Mouse (Mus musculus): ENCODE results near the gene Cul1. TPM values are rescaled to one million over a fixed set of nuclear protein-coding genes. Genes with fewer than 3 reads are reported as not detected.

Cul1 gene
- total and polyA plus RNA-seq, 2 experiments from 2014 or later = 110 to 121 TPM

- no peak for DNase-seq (ENCODE audit: low spot score)
- WGBS = 89% methylated on average over 1 of the region's 1 CpGs
- no peak overlapping the region for H3K4me2 ChIP-seq (ENCODE audit: low read depth, low read length, poor library complexity, severe bottlenecking)
- peaks cover 57% of the 10 kb centered on the region for H3K36me3 ChIP-seq (ENCODE audit: insufficient read depth, low read length)
- TF ChIP-seq CTCF (IDR thresholded peaks at IDR 0.05) = no peak
- no peak for ATAC-seq (ENCODE audit: low FRiP score)
- no peaks in the 10 kb centered on the region for H3K27me3 ChIP-seq (ENCODE audit: insufficient read depth, low read length)
- H3K4me3 ChIP-seq (ENCODE audit: low read depth, low read length) = no peak overlapping the region
- H3K4me1 ChIP-seq (ENCODE audit: insufficient read depth, low read length) = no peaks in the 10 kb centered on the region
- no peak overlapping the region for H3K27ac ChIP-seq (ENCODE audit: low read depth, low read length)
- no peaks in the 10 kb centered on the region for H3K9me3 ChIP-seq (ENCODE audit: low read length)
- H3K9ac ChIP-seq (replicated peaks; ENCODE audit: low read length, poor library complexity, severe bottlenecking) = no peak overlapping the region
Measured at GRCm38 (mm10) chr6:47527655-47528054, 74.5 kb downstream of the Cul1 start.

GRCm38 (mm10) chr6:47532547-47532946, 79.3 kb downstream of the Cul1 start:
- 81% methylated on average over 1 of the region's 1 CpGs for WGBS
- Histone ChIP-seq H3K27me3 (ENCODE audit: insufficient read depth, low read length) (no peaks in the 10 kb centered on the region), H3K9me3 (ENCODE audit: low read length) (no peaks in the 10 kb centered on the region), H3K9ac (replicated peaks; ENCODE audit: low read length, poor library complexity, severe bottlenecking) (no peak overlapping the region), H3K4me1 (ENCODE audit: insufficient read depth, low read length) (no peaks in the 10 kb centered on the region), H3K4me2 (ENCODE audit: low read depth, low read length, poor library complexity, severe bottlenecking) (no peak overlapping the region), H3K36me3 (ENCODE audit: insufficient read depth, low read length) (peaks cover 26% of the 10 kb centered on the region), H3K4me3 (ENCODE audit: low read depth, low read length) (no peak overlapping the region), H3K27ac (ENCODE audit: low read depth, low read length) (no peak overlapping the region)
- no peak for TF ChIP-seq CTCF (IDR thresholded peaks at IDR 0.05)
- DNase-seq (ENCODE audit: low spot score) (no peak), ATAC-seq (ENCODE audit: low FRiP score) (no peak)

- ATAC-seq (ENCODE audit: low FRiP score) (no peak), DNase-seq (ENCODE audit: low spot score) (no peak)
- no peak overlapping the region for H3K4me3 ChIP-seq (ENCODE audit: low read depth, low read length)
- no peak overlapping the region for H3K27ac ChIP-seq (ENCODE audit: low read depth, low read length)
- H3K36me3 ChIP-seq (ENCODE audit: insufficient read depth, low read length) = peaks cover 22% of the 10 kb centered on the region
- TF ChIP-seq CTCF (IDR thresholded peaks at IDR 0.05) = no peak
- H3K4me2 ChIP-seq (ENCODE audit: low read depth, low read length, poor library complexity, severe bottlenecking) = no peak overlapping the region
- H3K9ac ChIP-seq (replicated peaks; ENCODE audit: low read length, poor library complexity, severe bottlenecking) = no peak overlapping the region
- 93% methylated on average over 5 of the region's 5 CpGs for WGBS
- H3K9me3 ChIP-seq (ENCODE audit: low read length) = no peaks in the 10 kb centered on the region
- H3K4me1 ChIP-seq (ENCODE audit: insufficient read depth, low read length) = no peaks in the 10 kb centered on the region
- no peaks in the 10 kb centered on the region for H3K27me3 ChIP-seq (ENCODE audit: insufficient read depth, low read length)
Measured at GRCm38 (mm10) chr6:47535333-47535732, 82.1 kb downstream of the Cul1 start.

GRCm38 (mm10) chr6:47552280-47552679, 99.1 kb downstream of the Cul1 start:
- Histone ChIP-seq H3K27ac (ENCODE audit: low read depth, low read length) (no peak overlapping the region), H3K4me2 (ENCODE audit: low read depth, low read length, poor library complexity, severe bottlenecking) (no peak overlapping the region), H3K9ac (replicated peaks; ENCODE audit: low read length, poor library complexity, severe bottlenecking) (no peak overlapping the region), H3K36me3 (ENCODE audit: insufficient read depth, low read length) (peaks cover 36% of the 10 kb centered on the region; the same call in 1 of the 2 replicates), H3K4me1 (ENCODE audit: insufficient read depth, low read length) (no peaks in the 10 kb centered on the region), H3K9me3 (ENCODE audit: low read length) (no peaks in the 10 kb centered on the region), H3K4me3 (ENCODE audit: low read depth, low read length) (no peak overlapping the region), H3K27me3 (ENCODE audit: insufficient read depth, low read length) (no peaks in the 10 kb centered on the region)
- no peak for TF ChIP-seq CTCF (IDR thresholded peaks at IDR 0.05)
- WGBS = 92% methylated on average over 4 of the region's 4 CpGs
- no peak for DNase-seq (ENCODE audit: low spot score)
- ATAC-seq (ENCODE audit: low FRiP score) = no peak

GRCm38 (mm10) chr6:47559287-47559686, 106.1 kb downstream of the Cul1 start:
- Histone ChIP-seq H3K4me1 (ENCODE audit: insufficient read depth, low read length) (no peaks in the 10 kb centered on the region), H3K36me3 (ENCODE audit: insufficient read depth, low read length) (0 out of 2 replicates have a peak, but pooled peaks cover 14% of the 10 kb centered on the region), H3K9ac (replicated peaks; ENCODE audit: low read length, poor library complexity, severe bottlenecking) (no peak overlapping the region), H3K4me3 (ENCODE audit: low read depth, low read length) (no peak overlapping the region), H3K9me3 (ENCODE audit: low read length) (no peaks in the 10 kb centered on the region), H3K27ac (ENCODE audit: low read depth, low read length) (no peak overlapping the region), H3K27me3 (ENCODE audit: insufficient read depth, low read length) (no peaks in the 10 kb centered on the region), H3K4me2 (ENCODE audit: low read depth, low read length, poor library complexity, severe bottlenecking) (no peak overlapping the region)
- no peak for TF ChIP-seq CTCF (IDR thresholded peaks at IDR 0.05)
- no peak for ATAC-seq (ENCODE audit: low FRiP score)
- 72% methylated on average over 2 of the region's 2 CpGs for WGBS
- DNase-seq (ENCODE audit: low spot score) = no peak

GRCm38 (mm10) chr6:47560407-47560806, 107.2 kb downstream of the Cul1 start:
- H3K36me3 ChIP-seq (ENCODE audit: insufficient read depth, low read length) = 0 out of 2 replicates have a peak, but pooled peaks cover 5% of the 10 kb centered on the region
- ATAC-seq (ENCODE audit: low FRiP score) = no peak
- TF ChIP-seq CTCF (IDR thresholded peaks at IDR 0.05) = no peak
- H3K27me3 ChIP-seq (ENCODE audit: insufficient read depth, low read length) = no peaks in the 10 kb centered on the region
- no peak overlapping the region for H3K9ac ChIP-seq (replicated peaks; ENCODE audit: low read length, poor library complexity, severe bottlenecking)
- no peak for DNase-seq (ENCODE audit: low spot score)
- no peak overlapping the region for H3K4me3 ChIP-seq (ENCODE audit: low read depth, low read length)
- H3K4me2 ChIP-seq (ENCODE audit: low read depth, low read length, poor library complexity, severe bottlenecking) = no peak overlapping the region
- no peak overlapping the region for H3K27ac ChIP-seq (ENCODE audit: low read depth, low read length)
- H3K9me3 ChIP-seq (ENCODE audit: low read length) = no peaks in the 10 kb centered on the region
- H3K4me1 ChIP-seq (ENCODE audit: insufficient read depth, low read length) = no peaks in the 10 kb centered on the region
